Mouse (Mus musculus): ENCODE results near the gene Alpk3.

Alpk3 gene

DNA sequence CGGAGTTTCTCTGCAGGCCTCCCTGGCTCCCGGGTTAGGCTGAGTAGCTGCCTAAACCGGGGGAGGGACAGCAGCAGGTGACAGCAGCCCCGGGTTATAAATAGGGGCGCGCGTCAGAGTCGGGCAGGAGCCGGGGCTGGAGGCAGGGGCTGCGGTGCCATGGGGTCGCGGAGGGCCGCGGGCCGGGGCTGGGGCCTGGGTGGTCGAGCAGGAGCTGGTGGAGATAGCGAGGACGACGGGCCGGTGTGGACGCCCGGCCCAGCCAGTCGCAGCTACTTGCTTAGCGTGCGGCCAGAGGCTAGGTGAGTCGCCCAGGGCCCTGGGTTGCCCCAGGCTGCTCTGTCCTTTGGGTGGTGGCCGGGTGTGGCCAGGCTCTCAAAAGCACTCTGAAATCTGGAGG lies at the start of gene Alpk3:
Gene Alpk3, plus strand, starts transcription at position 130 of the 400 bp plus-strand sequence.
- DNase-seq (ENCODE audit: low spot score in 2 of 2) = no peak

DNA sequence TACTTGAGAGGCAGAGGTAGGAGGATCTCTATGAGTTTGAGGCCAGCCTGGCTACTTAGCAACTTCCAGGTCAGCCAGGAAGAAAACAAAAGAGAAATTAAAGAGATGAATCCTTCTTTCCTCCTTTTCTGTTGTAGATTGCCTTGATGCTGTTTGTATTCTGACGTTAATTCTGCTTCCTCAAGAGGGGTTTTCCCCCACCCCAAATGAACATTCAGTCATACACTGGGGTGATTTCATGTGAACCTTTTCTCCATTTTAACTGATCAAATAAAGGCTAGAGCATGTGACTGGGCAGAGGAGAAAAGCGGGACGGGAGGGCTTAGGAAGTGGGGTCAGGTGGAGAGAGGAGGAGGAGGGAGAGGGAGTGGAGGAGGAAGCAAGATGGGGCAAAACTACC lies 49.1 kb upstream of the Alpk3 start:
- no peak for DNase-seq (ENCODE audit: low spot score in 2 of 2)

DNA sequence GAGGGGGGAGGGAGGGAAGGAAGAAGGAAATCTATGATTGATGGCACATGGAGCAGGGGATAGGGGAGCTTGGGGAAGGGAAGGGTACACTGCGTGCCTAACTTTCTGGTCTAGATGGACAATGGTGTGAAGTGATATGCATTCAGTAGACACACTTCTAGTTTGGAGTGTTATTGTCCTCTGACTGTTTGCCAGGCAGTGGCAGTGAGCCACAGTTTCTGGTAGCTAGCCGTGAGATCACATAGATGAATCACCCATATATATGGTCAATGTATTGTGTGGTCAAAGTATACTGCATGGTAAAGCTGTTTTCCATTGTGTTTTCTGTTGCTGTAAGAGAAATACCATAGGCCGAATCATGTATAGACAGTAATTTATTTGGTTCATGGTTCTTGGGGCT lies 45.8 kb upstream of the Alpk3 start:
- DNase-seq (ENCODE audit: low spot score in 2 of 2) = no peak

DNA sequence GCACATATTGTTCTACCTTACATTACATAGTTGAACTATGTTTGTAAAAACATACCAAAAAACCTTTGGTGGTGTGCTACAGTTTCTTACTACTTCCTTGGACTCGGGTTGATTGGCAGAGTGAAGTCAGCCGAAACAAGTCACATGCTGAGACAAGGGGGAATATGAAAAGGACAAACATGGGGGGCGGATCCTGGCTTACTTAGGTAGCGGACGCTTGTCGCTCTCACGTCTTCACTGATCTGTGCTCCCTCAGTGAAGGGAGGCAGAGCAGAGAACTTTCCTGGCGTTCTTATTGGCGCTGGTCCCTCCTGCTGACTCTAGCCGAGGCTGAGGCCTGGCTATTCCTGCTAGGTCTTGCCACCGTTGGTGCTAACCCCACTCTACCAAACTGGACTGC lies 37.1 kb upstream of the Alpk3 start:
- DNase-seq (ENCODE audit: low spot score in 2 of 2) = no peak

DNA sequence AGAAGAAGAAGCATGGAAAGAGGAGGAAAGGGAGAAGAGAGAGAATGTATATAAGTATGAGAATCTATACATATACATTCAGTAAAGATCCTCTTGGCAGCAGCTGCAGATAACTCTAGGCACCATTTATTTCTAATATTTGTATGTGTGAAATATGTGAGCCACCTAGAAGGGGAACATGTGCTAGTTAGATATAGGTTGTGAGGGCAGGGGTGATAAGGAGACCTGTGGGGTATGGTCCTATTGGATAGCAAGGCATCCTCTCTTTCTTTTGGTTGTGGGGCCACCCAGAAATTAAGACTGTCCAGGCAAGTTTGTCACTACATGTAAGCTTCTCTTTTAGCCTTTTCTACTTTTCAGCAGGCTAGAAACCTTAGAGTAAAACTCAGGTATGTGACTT lies 34.7 kb upstream of the Alpk3 start:
- DNase-seq (ENCODE audit: low spot score in 2 of 2) = no peak

DNA sequence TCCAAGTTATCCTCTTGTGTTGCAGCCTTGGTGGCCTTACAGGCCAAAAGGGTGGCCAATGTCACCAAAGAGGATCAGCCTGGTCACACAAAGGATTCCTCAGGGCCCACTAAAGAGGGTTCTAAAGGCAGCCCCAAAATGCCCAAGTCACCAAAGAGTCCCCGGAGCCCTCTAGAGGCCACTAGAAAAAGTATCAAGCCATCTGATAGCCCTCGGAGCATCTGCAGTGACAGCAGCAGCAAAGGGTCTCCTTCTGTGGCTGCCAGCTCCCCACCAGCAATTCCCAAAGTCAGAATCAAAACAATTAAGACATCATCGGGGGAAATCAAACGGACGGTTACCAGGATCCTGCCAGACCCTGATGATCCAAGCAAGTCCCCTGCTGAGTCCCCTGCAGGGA lies 33.3 kb upstream of the Alpk3 start:
- no peak for DNase-seq (ENCODE audit: low spot score in 2 of 2)

DNA sequence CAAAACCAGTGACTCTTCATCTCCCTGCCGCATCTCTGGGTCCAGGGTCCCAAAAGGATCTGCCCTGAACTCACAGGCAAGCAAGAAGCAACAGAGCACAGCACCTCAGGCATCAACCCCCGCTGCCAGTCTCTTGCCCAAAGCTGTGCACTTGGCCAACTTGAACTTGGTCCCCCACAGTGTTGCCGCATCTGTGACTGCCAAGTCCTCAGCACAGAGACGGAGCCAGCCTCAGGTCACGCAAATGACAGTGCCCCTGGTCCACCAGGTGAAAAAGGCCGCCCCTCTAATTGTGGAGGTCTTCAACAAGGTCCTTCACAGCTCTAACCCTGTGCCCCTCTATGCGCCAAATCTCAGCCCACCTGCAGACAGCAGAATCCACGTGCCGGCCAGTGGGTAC lies 32.7 kb upstream of the Alpk3 start:
- DNase-seq (ENCODE audit: low spot score in 2 of 2) = no peak

DNA sequence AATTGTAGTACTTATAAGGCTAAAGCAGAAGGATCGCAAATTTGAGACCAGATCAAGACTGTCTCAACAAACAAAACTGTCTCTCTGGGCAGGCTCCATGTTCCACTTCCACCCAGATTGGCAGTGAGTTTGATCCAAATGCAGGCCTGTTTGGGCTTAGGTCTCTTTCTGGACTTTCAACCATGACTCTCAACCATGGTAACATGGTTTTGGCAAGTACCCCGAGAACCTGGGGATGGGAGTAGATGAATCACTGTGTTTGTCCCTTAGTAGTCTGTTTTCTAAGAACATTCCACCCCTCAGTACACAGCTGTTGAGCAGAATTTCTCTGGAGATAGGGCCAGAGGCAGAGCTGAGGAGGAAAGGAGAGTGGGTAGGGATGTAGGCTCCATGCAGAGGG lies 31.6 kb upstream of the Alpk3 start:
- no peak for DNase-seq (ENCODE audit: low spot score in 2 of 2)

DNA sequence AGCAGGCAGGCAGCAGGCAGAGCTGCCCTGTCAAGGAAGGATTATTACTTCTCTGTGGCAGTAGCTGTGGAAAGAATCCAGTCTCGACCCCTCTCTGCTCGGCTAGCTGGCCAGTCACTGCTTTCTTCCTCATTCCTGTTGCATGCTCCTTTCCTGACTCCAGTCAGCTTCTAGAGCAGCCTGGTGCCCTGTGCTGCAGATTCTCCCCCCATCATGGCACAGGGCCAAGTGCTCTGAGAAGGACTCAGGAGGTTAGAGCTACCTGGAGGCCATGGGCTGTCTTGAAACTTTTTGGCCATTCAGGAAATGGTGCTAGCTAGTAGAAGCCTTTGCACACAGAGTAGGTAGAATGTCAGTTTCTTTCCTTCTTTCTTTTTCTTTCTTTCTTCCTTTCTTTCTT lies 17.7 kb upstream of the Alpk3 start:
- no peak for DNase-seq (ENCODE audit: low spot score in 2 of 2)

DNA sequence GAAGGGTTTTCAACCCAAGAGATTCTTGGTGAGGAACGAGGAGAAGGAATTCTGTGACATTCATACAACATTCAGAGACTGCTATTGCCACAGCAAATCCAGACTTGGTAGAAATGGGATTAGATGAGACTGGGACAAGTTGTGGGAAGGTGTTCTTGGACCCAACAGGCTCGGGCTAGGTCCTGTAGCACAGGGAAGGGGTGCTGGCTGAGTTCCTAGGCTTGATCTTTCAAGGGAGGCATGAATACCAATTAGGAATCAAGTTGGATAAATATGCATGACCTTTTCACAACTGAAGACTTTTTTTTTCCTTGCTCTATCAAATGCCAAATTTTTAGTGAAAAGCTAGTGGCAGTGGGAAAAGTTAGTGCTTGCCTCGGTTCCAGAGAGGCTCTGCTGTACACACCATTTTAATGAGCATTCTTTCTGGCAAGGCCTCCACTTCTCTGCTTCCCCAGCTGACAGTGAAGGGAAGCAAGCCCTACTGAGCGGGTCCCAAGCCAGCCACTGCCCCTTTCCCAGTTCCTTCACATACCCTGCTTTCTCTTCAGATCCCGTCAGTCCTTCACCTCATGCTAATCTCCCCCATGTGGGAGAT lies 14.3 kb upstream of the Alpk3 start:
- no peak for DNase-seq (ENCODE audit: low spot score in 2 of 2)

DNA sequence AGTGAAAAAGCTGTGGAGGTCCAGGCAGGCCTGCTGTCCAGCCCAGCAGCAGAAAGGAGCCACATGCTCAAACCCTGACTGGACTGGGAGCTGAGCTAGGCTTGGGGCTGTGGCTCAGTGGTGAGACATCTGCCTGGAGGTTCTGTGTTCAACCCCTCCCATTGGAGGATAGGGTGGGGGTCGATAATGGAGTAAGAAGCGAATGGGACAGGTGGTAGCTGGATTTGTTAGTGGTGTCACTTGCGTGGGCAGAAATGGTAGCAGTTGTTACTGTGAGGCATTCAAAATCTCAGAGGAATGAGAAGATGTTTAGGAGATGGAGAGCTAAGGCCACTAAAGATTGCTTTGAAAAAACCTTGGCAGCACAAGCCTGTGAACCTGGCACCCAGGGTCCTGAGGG lies 9.6 kb upstream of the Alpk3 start:
- DNase-seq (ENCODE audit: low spot score in 2 of 2) = no peak

DNA sequence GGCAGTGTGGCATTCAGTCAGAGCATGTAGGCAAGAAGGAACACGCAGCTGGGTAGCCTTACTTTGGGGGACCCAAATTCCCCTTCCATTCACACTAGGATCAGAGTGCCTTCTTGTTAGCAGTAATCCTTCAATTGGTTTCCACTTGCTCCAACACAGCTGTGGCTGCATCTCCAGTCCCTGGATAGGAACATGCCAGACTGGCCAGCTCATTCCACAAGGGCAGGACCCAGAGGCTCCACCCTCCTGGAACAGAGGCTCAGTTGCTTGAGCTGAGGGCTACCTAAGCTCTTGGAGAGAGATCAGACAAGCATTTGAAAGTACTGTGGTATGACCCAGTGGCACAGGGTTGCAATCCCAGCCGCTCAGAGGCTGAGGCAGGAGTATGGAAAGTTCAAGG lies 8.9 kb upstream of the Alpk3 start:
- peak in 1 of 2 experiments; percentile 30 for DNase-seq (ENCODE audit: low spot score in 2 of 2)

DNA sequence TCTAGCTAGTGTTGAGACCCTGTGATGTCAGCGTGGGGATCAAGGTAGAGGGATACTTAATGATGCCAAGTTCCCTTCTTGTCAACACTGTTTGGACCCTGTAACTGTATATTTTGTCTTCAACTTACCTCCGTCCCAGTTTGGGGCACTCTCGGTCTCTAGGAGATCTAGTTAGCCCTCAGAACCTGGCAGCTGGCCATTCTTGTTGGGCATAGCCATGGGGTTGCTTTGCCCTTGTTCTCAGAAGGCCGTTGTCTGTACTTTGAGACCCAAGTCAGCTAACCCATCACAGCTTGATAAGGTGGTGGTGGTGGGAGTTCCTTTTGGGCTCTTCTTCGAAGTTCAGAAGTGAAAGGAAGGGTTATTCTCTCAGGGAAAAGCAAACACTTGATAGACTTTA lies 7.4 kb upstream of the Alpk3 start:
- DNase-seq (ENCODE audit: low spot score in 2 of 2) = no peak

DNA sequence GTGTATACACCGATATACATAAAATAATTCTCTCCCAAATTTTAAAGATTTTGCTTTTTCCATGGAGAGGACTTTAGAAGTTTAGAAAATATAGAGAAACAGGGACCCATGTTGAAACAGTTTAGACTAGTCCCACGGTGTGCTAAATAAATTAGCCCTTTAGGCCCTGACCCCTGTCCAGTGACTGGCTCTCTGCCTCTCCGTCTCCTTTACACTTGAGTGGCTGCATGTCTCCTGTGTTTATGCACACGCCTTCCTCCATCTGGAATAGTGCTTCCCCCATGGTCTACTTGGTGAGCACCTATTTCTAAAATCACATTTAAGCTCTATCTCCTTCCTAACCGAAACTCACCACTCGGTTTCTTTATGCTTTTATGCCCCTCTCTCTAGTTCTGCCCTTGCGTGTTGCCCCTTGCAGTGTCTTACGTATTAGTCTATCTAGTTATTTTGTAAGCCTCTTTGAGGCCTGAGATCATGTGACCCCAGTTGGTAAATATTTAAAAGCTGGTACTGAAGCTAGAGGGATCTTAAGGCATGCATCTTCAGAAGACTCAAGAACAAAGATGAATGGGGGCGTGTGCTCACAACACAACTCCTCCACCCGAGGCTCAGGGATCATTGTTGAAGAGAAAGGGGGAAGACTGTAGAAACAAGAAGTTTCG lies 1.6 kb upstream of the Alpk3 start:
- DNase-seq (ENCODE audit: low spot score in 2 of 2) = no peak

DNA sequence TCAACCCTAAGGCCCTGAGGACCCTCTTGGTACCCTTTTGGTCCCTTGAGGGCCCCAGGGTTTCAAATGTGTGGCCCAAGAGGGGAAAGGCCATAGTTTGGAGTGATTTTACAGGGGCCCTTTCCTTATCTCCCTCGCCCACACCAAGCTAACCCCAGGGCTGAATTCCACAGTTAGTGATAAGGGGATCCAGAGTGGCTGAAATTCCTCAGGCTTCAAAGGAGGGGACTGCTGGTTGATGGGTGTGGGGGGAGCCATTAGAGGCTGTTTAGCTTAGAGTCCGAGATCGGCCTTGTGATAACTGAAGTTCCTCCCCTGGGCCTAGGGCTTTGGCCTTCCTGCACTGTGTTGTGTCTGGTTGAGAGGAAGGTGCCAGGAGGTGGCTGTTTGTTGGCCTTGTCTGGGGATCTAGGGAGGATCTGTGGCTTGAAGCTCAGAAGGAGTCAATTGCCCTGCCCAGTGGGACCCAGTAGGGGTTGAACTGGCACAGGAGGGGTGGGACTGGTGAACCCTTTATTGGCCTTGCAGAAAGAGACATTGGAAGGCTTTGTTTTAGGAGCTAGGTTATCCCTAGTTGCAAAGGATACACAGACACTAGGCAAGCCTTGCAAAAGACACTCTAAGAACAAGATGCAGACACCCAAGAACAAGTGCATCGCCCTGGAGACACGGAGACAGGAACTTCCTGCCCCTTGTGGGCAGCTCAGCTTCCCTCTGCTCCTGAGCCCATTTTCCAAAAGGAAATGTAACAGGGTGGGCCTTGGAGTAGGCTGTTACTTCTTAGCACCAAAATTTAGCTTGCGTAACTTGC lies 706 bp downstream of the Alpk3 start:
- no peak for DNase-seq (ENCODE audit: low spot score in 2 of 2)

DNA sequence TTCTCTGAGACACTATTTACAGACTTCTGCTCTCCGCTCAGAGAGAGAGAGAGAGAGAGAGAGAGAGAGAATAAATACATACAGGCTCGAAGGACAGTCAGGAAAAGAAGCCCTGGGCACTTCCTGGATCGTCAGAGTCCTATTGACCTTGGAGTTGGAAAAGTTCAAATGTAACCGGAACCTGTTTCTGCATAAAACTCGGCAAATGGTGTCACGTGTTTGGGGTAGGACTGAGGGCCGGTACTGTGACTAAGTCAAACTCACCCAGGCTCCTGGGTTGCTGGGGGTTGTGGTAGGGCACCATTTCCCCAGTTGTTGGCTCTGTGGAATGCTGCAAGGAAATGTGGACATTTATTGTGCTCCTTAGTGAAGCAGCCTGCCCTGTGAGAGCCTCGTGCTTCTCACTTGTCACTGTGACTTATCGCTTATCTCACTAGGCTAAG lies 1.3 kb downstream of the Alpk3 start:
- DNase-seq (ENCODE audit: low spot score in 2 of 2) = no peak

DNA sequence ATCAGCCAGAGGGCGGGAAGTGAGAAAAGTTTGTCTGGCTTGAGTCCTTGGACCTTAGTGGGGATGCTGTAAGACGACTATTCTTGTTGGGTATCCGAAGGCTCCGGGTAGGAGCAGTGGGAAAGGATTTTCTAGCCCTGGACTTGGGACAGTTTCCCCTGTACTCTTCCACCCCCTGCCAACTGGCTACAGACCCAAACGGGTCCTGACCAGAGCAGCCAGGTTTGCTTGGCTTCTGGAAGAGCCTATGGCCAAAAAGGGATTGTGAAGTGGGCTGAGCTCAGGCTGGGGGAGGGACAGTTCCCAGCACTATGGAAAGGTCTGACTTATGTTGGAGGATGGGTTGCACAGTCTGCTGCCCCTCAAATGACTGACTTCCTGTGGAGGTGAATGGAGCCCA lies 2.0 kb downstream of the Alpk3 start:
- DNase-seq (ENCODE audit: low spot score in 2 of 2) = no peak

DNA sequence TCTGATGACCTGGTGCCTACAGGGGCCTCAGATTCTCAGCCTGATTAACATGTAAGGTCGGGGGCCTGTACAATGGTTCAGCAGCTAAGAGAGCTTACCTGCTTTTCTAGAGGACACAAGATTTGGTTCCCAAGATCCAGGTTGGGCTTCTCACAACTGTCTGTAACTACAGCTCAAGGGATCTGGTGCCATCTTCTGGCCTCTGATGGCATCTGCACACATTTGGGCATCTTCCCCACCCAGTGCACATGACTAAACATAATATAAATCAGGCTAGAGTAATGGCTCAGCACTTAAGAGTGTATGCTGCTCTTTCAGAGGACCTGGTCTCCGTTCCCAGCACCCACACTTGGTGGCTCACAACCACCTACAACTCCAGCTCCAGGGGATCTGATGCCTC lies 3.5 kb downstream of the Alpk3 start:
- DNase-seq (ENCODE audit: low spot score in 2 of 2) = no peak

DNA sequence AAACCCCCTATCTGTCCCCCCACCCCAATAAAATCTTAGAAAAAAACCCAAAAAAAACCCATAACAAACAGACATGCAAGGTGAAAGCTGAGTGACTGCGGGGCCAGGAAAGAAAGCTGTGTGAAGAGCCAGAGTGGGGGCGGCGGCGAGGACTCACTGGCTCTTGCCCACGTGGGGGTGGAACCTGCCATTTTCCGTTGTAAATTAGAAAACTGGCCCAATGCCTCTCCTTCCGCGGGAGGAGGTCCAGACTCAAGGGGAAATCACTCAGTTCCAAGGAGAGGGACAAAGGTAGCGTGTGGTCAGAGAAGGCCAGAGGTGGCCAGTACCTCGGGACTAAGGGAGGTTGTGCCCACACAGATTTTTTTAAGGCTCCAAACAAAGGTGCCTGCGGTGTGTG lies 4.5 kb downstream of the Alpk3 start:
- DNase-seq (ENCODE audit: low spot score in 2 of 2) = peak in 1 of 2 experiments; percentile 42

DNA sequence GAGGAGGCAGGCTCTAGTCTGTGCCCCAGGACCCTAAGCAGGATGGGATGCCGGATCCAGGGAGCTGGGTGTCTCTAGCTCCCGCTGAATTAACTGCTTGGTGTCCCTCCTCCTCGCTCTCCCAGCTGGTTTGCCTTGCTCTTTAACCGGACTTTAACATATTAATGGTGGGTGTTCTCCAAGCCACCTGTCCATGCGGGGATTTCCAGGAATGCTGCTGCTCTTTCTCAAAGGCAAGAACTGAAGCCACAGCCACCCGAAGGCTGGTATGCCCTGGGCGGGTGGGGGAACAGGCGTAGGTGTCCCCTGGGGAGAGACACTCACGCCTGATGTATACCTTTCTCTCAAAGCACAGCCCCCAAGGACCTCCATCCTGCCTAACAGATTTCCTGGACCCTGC lies 5.9 kb downstream of the Alpk3 start:
- DNase-seq (ENCODE audit: low spot score in 2 of 2) = no peak

DNA sequence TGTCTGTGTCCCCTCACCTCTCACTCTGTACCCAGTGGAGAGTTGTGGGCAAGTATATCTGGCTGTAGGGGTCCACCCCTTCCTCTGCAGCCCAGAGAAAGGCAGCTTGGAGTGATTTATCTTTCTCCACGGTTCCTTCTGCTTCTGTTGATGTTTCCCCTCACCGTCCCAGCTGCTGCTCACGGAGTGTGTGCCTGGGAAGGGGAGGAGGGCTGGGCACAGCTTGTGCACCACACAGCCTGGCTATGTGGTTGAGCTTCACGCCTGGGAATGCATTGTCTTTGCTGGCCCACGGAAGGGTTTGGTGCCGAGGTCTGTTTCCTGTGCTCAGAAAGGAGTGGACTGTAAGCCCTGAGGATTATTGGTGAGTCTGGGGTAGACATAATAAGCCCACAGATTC lies 9.3 kb downstream of the Alpk3 start:
- no peak for DNase-seq (ENCODE audit: low spot score in 2 of 2)

DNA sequence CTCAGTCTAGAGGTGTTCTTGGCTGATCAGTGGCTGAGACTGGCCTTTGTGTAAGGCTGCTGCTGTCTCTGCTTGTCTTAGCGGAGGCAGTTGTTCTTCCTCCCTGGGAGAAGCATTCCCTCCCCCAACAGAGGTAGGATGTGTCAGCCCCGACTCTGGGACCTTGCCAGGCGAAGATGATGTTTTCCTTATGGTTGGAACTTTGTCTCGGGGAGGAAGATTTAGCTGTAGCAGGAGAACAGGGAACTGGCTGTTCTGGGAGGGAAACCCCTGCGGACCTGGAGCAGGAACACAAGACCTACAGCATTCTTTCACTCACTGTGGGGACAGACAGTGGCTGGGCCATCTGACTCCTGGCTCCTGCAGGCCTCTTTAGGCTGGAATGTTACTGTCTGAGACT lies 15.1 kb downstream of the Alpk3 start:
- peak; percentile 39 to 77 for DNase-seq (ENCODE audit: low spot score in 2 of 2)

DNA sequence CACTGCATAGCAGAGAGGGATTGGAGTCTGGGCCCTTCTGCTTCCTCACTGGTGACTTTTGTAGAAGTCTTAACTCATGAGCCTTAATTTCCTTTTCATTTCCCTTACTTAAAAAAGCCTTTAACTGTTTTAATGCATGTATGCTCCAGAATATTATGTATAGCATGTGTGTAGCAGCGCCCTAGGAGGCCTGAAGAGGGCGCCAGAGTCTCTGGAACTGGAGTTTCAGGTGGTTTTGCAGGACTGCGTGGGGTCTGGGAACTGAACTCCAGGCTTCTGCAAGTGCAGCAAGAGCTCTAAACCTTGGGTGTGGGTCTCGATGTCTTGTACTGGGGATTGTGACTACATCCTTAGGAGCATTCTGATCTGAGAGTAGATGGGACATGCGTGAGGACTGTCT lies 15.9 kb downstream of the Alpk3 start:
- DNase-seq (ENCODE audit: low spot score in 2 of 2) = no peak

All from urinary bladder, postnatal 36 days (tissue).